In genomic region chr1:119438105-119438637, GRCm38 (mm10) we compare ENCODE assay signal across 36 mouse cellular contexts. TPM values are rescaled to one million over a fixed set of nuclear protein-coding genes. Genes with fewer than 3 reads are reported as not detected.
"Had no signal": no experiment of that assay in that cellular context is flagged by ENCODE, and none has a peak within 500 bp of the region (broad histone marks: within the 10 kb centered on the region; RNA-seq: fewer than 3 reads in every experiment).

No protein-coding gene starts in this region.

- ATAC-seq: hindbrain, embryonic 16.5 days; hindbrain, postnatal 0 days; inflammation-experienced regulatory T-cells, adult 6 months; intestine, embryonic 15.5 days; intestine, embryonic 16.5 days; intestine, postnatal 0 days had no signal

- H3K4me3 ChIP-seq: heart, embryonic 10.5 days; heart, embryonic 12.5 days; heart, embryonic 13.5 days; heart, embryonic 15.5 days; hindbrain, embryonic 10.5 days; hindbrain, embryonic 12.5 days; hindbrain, embryonic 13.5 days; hindbrain, embryonic 15.5 days; intestine, embryonic 15.5 days; kidney, embryonic 15.5 days; layer of hippocampus, adult 2 months had no signal

- H3K9ac ChIP-seq: heart, embryonic 12.5 days; heart, embryonic 13.5 days; heart, embryonic 15.5 days; hindbrain, embryonic 12.5 days; hindbrain, embryonic 13.5 days; hindbrain, embryonic 14.5 days; hindbrain, embryonic 15.5 days; intestine, embryonic 15.5 days; kidney, embryonic 15.5 days had no signal

- H3K36me3 ChIP-seq: heart, embryonic 10.5 days; heart, embryonic 12.5 days; heart, embryonic 13.5 days; heart, embryonic 15.5 days; hindbrain, embryonic 10.5 days; hindbrain, embryonic 12.5 days; hindbrain, embryonic 13.5 days; hindbrain, embryonic 15.5 days; intestine, embryonic 15.5 days; kidney, embryonic 15.5 days had no signal

- H3K9me3 ChIP-seq: heart, embryonic 10.5 days; heart, embryonic 12.5 days; heart, embryonic 13.5 days; heart, embryonic 15.5 days; hindbrain, embryonic 10.5 days; hindbrain, embryonic 12.5 days; hindbrain, embryonic 13.5 days; hindbrain, embryonic 15.5 days; intestine, embryonic 15.5 days; kidney, embryonic 15.5 days had no signal

- H3K4me1 ChIP-seq: heart, embryonic 10.5 days; heart, embryonic 12.5 days; heart, embryonic 13.5 days; heart, embryonic 15.5 days; hindbrain, embryonic 10.5 days; hindbrain, embryonic 12.5 days; hindbrain, embryonic 13.5 days; hindbrain, embryonic 15.5 days; intestine, embryonic 15.5 days; kidney, embryonic 15.5 days had no signal

- H3K27ac ChIP-seq: heart, embryonic 10.5 days; heart, embryonic 13.5 days; heart, embryonic 15.5 days; hindbrain, embryonic 10.5 days; hindbrain, embryonic 12.5 days; hindbrain, embryonic 13.5 days; hindbrain, embryonic 14.5 days; hindbrain, embryonic 15.5 days; hindbrain, postnatal 0 days; intestine, embryonic 15.5 days; kidney, embryonic 15.5 days; kidney, postnatal 0 days; layer of hippocampus, adult 2 months had no signal

- H3K4me2 ChIP-seq: heart, embryonic 11.5 days; heart, embryonic 12.5 days; heart, embryonic 13.5 days; heart, embryonic 15.5 days; hindbrain, embryonic 12.5 days; hindbrain, embryonic 13.5 days; hindbrain, embryonic 14.5 days; hindbrain, embryonic 15.5 days; intestine, embryonic 15.5 days; kidney, embryonic 15.5 days had no signal

- DNase-seq: heart, postnatal 10 days; heart, postnatal 14 days; heart, postnatal 36 days; heart, postnatal 4 days; kidney, adult 11 months; kidney, adult 18-20 months; kidney, adult 2 months; kidney, adult 8-10 months; kidney, adult 9 months; kidney, postnatal 10 days; kidney, postnatal 14 days; kidney, postnatal 25 days; kidney, postnatal 36 days; kidney, postnatal 4 days; layer of hippocampus, adult 9-11 months; layer of hippocampus, postnatal 36 days had no signal

- H3K27me3 ChIP-seq: heart, embryonic 12.5 days; heart, embryonic 13.5 days; heart, embryonic 15.5 days; hindbrain, embryonic 12.5 days; hindbrain, embryonic 13.5 days; hindbrain, embryonic 15.5 days; intestine, embryonic 15.5 days; kidney, embryonic 15.5 days had no signal

RNA-seq across cellular contexts. Expression of gene Inhbb, which starts 16.1 kb away (rescaled TPM):
- total RNA-seq: hematopoietic stem cell, adult 5-6 weeks had no signal
- polyA plus RNA-seq: inflammation-experienced regulatory T-cells, adult 6 months had no signal
